Mouse (Mus musculus) megakaryocyte, embryonic 14.5 days (primary cell): ENCODE measurements at regions not wholly inside any gene's neighbourhood (a gene's known extent, or its start where the extent isn't known, plus 50 kb on each side); places are given as distances from the start of the nearest gene placed in this dataset.

Experiments used
- FLI1 ChIP-seq: IDR thresholded peaks from 2 replicates; pipeline ENCODE4 v1.6.1; 2012; ENCODE audit warnings: low read length, inconsistent platforms, mixed read lengths
- GATA1 ChIP-seq: IDR thresholded peaks from 3 replicates; pipeline ENCODE4 v1.6.1; 2012; ENCODE audit warnings: mixed read lengths, low read length, inconsistent platforms, borderline replicate concordance

DNA sequence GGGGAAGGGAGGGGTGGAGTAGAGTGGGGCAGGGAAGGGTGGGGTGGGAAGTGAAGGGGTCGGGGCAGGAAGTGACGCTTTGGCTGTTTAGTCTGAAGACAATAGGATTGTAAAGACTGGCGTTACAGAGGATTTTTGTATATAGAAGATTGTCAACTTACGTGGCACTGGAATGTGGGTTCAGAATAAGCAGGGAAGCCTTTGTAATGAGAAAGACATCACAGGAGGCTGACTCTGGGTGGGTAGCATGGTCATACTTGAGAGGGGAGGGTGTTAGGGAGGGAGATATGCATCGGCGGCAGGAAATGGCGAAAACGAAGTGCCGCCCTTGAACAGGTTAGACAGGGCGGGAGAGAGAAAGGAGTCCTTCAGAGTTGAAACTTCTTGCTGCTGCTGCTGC, 357.7 kb downstream of the Rnf144b start:
- TF ChIP-seq GATA1 (no peak), FLI1 (no peak)
